In genomic region chr19:45656810-45657595, GRCm38 (mm10) we compare ENCODE assay signal across 1 mouse cellular context.
TF ChIP-seq lines count a peak whose summit lies in the region.

No protein-coding gene starts in this region.

TF ChIP-seq in myocyte, 11 proteins besides CTCF, POLR2A, EP300 and RAD21:
- TF ChIP-seq MYOD1 (IDR thresholded peaks at IDR 0.05; ENCODE audit: control insufficient read depth in 1 of 3, insufficient read length in 2 of 3, low read depth in 2 of 3) (peak in 2 of 3 experiments; percentile 53 to 68), MYOG (IDR thresholded peaks at IDR 0.05; ENCODE audit: control insufficient read depth in 1 of 3, insufficient read depth in 1 of 3, insufficient read length in 2 of 3, low read depth in 2 of 3) (peak in 2 of 3 experiments; percentile 30 to 71), TCF12 (IDR thresholded peaks at IDR 0.05; ENCODE audit: insufficient read depth, poor library complexity, severe bottlenecking) (peak; percentile 45), MAX (IDR thresholded peaks at IDR 0.05; ENCODE audit: low read depth) (no peak)
